Mouse (Mus musculus) midbrain, embryonic 14.5 days (tissue): ENCODE data around the gene Olfr981. TPM values are rescaled to one million over a fixed set of nuclear protein-coding genes. Genes with fewer than 3 reads are reported as not detected.
"Not testable (repeated sequence)": the region's sequence is repeated elsewhere in the genome, so short reads cannot be mapped to it uniquely, and the experiment has no call there.

ENCODE experiments used
- ATAC-seq: fragments of 200-750 bp; cut with Nextera tagmentation; 2 replicates; pipeline ENCODE4 v1.8.0; 2017; ENCODE audit warnings: moderate number of reproducible peaks, moderate library complexity; ENCODE audit not compliant: low FRiP score, low TSS enrichment
- DNase-seq: peaks from one replicate; pipeline ENCODE4 v3.0.0-alpha.2; 2015
- H3K27ac ChIP-seq: fragments of 300-500 bp; sonication (generic); replicated peaks from 2 replicates; pipeline ENCODE4 v1.5.1; 2014; ENCODE audit warnings: mild to moderate bottlenecking, low read depth, low read length, moderate library complexity
- H3K27me3 ChIP-seq: fragments of 300-500 bp; sonication (generic); 2 replicates; pipeline ENCODE4 v1.6.1; 2014; ENCODE audit warnings: low read length, control low read depth, mixed read lengths; ENCODE audit not compliant: control insufficient read depth, insufficient read depth
- H3K36me3 ChIP-seq: fragments of 300-500 bp; sonication (generic); 2 replicates; pipeline ENCODE4 v1.6.1; 2014; ENCODE audit warnings: low read length, control low read depth; ENCODE audit not compliant: control insufficient read depth, insufficient read depth
- H3K4me1 ChIP-seq: fragments of 300-500 bp; sonication (generic); 2 replicates; pipeline ENCODE4 v1.6.1; 2014; ENCODE audit warnings: mild to moderate bottlenecking, antibody characterized with exemption, low read length, control low read depth; ENCODE audit not compliant: control insufficient read depth, insufficient read depth
- H3K4me2 ChIP-seq: fragments of 300-500 bp; sonication (generic); 2 replicates; pipeline ENCODE4 v1.6.1; 2014; ENCODE audit warnings: mild to moderate bottlenecking, low read length, moderate library complexity
- H3K4me3 ChIP-seq: fragments of 300-500 bp; sonication (generic); replicated peaks from 2 replicates; pipeline ENCODE4 v1.5.1; 2014; ENCODE audit warnings: low read depth, low read length
- H3K9ac ChIP-seq: fragments of 300-500 bp; sonication (generic); replicated peaks from 2 replicates; pipeline ENCODE4 v1.6.1; 2014; ENCODE audit warnings: mild to moderate bottlenecking, low read length, moderate library complexity
- H3K9me3 ChIP-seq: fragments of 300-500 bp; sonication (generic); 2 replicates; pipeline ENCODE4 v1.6.1; 2016; ENCODE audit warnings: low read length, control low read depth, mixed read lengths; ENCODE audit not compliant: control insufficient read depth
- WGBS: fragments of 180-500 bp; shearing (Covaris S2); extraction: QIAGEN DNeasy Blood & Tissue Kit; methylation state at CpG from one replicate; pipeline ENCODE4 v1.1.7; 2014; 5-methylcytosine and 5-hydroxymethylcytosine counted together
- polyA plus RNA-seq: library from polyadenylated mRNA; unstranded; fragments of >200 nt; fragmentation: Nextera tagmentation; extraction: Ambion mirVana; gene quantifications from 2 replicates; pipeline ENCODE4 v1.2.1, GENCODE M21; 2014

Gene Olfr981
- not detected in 2 replicates for polyA plus RNA-seq

DNA sequence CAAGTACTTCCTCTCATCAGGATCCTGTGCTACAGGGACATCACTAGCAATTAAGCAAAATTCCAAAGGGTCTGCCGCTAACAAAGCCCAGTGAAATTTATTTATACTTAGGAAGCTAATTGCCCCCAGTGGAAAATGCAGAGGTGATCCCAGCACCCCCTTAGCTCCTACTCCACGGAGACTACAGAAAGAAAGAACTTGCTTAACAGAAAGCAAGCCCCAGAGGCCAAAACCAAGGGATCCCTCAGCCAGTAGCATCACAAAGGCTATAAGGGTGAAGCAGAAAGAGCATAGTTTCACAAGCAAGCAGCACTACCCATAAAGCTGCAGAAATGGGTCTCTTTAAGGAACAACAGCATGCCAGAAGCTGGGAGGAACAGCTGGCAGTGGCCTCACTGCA, at the start of gene Olfr981:
TSS of gene Olfr981 (plus strand) at position 301 of the 400 bp plus-strand sequence.
- no peaks in the 10 kb centered on the region for H3K36me3 ChIP-seq
- no peak within 1 kb of the TSS for H3K4me3 ChIP-seq
- WGBS, result 76% methylated on average over 2 of the region's 2 CpGs
- no peak within 1 kb of the TSS for H3K9ac ChIP-seq
- no peak for DNase-seq
- no peaks in the 10 kb centered on the region for H3K4me1 ChIP-seq
- no peaks in the 10 kb centered on the region for H3K27me3 ChIP-seq
- H3K4me2 ChIP-seq, result no peak within 1 kb of the TSS
- no peak for ATAC-seq
- H3K9me3 ChIP-seq, result no peaks in the 10 kb centered on the region
- no peak within 1 kb of the TSS for H3K27ac ChIP-seq

DNA sequence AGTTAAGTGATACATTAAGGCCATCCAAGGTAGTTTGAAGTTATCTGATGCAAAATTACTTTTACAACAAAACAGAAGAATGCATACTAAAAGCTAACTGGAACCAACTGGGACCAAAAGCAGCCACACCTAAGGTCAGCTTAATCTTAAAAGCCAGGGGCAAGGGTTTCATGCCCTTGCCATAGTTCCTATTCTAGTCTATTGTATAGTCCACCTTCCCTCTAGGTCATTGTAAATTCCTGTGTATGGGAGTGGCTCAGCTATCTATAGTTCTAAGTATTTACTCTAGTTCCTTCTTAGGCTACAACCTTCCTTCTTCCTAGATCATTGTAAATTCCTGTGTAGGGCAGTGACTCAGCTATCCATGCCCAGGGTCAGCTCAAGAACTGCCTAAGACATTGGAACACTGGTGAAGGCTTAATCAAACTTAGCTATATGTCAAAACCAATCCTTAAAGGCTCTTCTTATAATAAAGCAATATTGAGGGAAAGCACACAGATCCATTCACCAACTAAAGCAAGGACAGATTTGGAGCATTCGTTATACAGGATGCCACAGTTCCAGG, 44.6 kb upstream of the Olfr981 start:
- not testable (repeated sequence) for H3K9ac ChIP-seq, H3K36me3 ChIP-seq, H3K4me3 ChIP-seq, H3K27me3 ChIP-seq, H3K4me2 ChIP-seq, ATAC-seq, H3K27ac ChIP-seq, H3K9me3 ChIP-seq, DNase-seq, H3K4me1 ChIP-seq
- WGBS, result 92% methylated on average over 1 of the region's 1 CpGs

- Histone ChIP-seq H3K4me2 (no peak within 1 kb of the TSS), H3K4me3 (no peak within 1 kb of the TSS)
- ATAC-seq, result no peak
Measured at GRCm38 (mm10) chr9:39991813-39992212, 29.5 kb upstream of the Olfr981 start, which contains the start of gene Olfr978. Gene Olfr978 (plus strand): TSS chr9:39992113.

GRCm38 (mm10) chr9:40003365-40003764, 17.9 kb upstream of the Olfr981 start, which contains the start of gene Olfr979:
Gene Olfr979 (minus strand): TSS chr9:40003465.
- no peaks in the 10 kb centered on the region for H3K36me3 ChIP-seq
- H3K4me2 ChIP-seq, result no peak within 1 kb of the TSS
- no peak within 1 kb of the TSS for H3K9ac ChIP-seq
- DNase-seq, result no peak
- 97% methylated on average over 1 of the region's 1 CpGs for WGBS
- no peaks in the 10 kb centered on the region for H3K9me3 ChIP-seq
- no peak for ATAC-seq
- H3K4me3 ChIP-seq, result no peak within 1 kb of the TSS
- H3K27ac ChIP-seq, result no peak within 1 kb of the TSS
- no peaks in the 10 kb centered on the region for H3K27me3 ChIP-seq
- H3K4me1 ChIP-seq, result no peaks in the 10 kb centered on the region

More at GRCm38 (mm10) chr9:39991813-39992212, 29.5 kb upstream of the Olfr981 start, which contains the start of gene Olfr978:
- Histone ChIP-seq H3K36me3 (no peaks in the 10 kb centered on the region), H3K27ac (no peak within 1 kb of the TSS), H3K9ac (no peak within 1 kb of the TSS), H3K4me1 (no peaks in the 10 kb centered on the region), H3K9me3 (no peaks in the 10 kb centered on the region), H3K27me3 (no peaks in the 10 kb centered on the region)
- 78% methylated on average over 2 of the region's 2 CpGs for WGBS
- no peak for DNase-seq

DNA sequence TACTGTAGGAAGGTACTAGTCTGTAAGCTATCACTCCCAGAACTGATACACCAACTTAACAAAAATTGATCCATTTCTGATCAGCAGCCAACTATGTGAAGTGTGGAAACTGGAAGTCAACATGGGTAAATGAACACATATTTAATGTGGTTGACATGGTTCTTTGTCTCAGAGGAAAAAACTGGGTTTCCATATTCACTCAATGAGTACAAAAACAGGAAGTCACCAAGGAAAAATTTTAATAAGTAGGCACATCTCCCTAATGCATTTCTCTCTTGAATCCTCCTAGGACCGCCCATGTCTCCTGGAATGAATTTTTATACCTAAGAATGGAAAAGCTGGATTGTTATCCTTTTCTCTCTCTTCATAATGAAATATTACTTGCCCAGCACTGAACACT, 11.8 kb upstream of the Olfr981 start, which contains the start of gene Olfr980:
TSS of gene Olfr980 (minus strand) at position 101 of the 400 bp plus-strand sequence.
- Histone ChIP-seq H3K27me3 (no peaks in the 10 kb centered on the region), H3K27ac (no peak within 1 kb of the TSS), H3K4me3 (no peak within 1 kb of the TSS), H3K9ac (no peak within 1 kb of the TSS), H3K4me2 (no peak within 1 kb of the TSS), H3K9me3 (no peaks in the 10 kb centered on the region), H3K4me1 (no peaks in the 10 kb centered on the region), H3K36me3 (no peaks in the 10 kb centered on the region)
- ATAC-seq (no peak), DNase-seq (no peak)
- 94% methylated on average over 1 of the region's 1 CpGs for WGBS

DNA sequence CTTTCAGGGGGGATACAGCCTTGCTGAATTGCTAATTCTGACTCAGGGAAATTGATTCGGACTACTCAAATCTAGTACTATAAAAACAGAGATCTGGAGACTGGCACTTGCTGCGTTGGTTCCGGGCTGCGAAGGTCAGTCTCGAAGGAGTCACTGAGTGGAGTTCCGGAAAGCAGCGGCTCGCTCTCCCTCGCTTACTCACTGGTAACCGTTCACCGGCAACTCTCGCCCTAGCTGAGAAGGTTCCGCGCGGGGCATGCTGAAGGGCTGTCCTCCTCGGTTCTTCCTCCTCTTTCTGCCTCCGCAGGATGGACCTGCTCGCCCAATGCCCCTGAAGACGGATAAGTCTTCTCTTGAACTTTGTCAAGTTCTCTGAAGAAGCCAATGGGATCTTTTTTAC, 28.9 kb downstream of the Olfr981 start:
- H3K4me1 ChIP-seq, result no peaks in the 10 kb centered on the region
- no peaks in the 10 kb centered on the region for H3K27me3 ChIP-seq
- no peaks in the 10 kb centered on the region for H3K9me3 ChIP-seq
- 93% methylated on average over 19 of the region's 19 CpGs for WGBS
- no peak overlapping the region for H3K27ac ChIP-seq
- no peak overlapping the region for H3K4me3 ChIP-seq
- H3K36me3 ChIP-seq, result no peaks in the 10 kb centered on the region
- H3K9ac ChIP-seq, result no peak overlapping the region
- H3K4me2 ChIP-seq, result no peak overlapping the region
- DNase-seq (no peak), ATAC-seq (no peak)

DNA sequence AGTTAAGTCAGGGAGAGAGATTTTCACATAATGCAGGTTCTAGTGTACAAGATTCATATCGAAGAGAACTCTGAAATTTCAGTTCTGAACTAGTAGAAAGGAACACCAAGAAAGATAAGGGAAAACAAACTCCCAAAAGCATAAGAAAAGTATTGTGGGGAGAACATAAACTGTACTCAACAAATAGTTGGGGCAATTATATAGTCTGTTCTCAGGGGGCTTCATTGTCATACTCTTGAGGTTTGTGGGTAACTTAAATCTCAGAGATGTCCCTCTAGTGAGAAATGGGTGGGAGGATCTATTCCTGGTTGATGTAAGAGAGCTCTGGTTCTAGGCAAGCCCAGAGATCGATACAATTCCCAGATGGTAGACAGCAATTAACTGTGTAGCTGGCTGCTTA, 52.3 kb downstream of the Olfr981 start, which contains the start of gene Olfr982:
TSS of gene Olfr982 (plus strand) at position 301 of the 400 bp plus-strand sequence.
- Histone ChIP-seq H3K36me3 (no peaks in the 10 kb centered on the region), H3K27me3 (no peaks in the 10 kb centered on the region), H3K27ac (no peak within 1 kb of the TSS), H3K4me2 (no peak within 1 kb of the TSS), H3K4me1 (no peaks in the 10 kb centered on the region), H3K9me3 (no peaks in the 10 kb centered on the region), H3K9ac (no peak within 1 kb of the TSS), H3K4me3 (no peak within 1 kb of the TSS)
- ATAC-seq (no peak), DNase-seq (no peak)
- 90% methylated on average over 2 of the region's 2 CpGs for WGBS
